Mouse (Mus musculus) gastrocnemius, postnatal 36 days (tissue): Measurements from ENCODE around the gene Tor1a. TPM values are rescaled to one million over a fixed set of nuclear protein-coding genes. Genes with fewer than 3 reads are reported as not detected.
"Not testable (repeated sequence)": the region's sequence is repeated elsewhere in the genome, so short reads cannot be mapped to it uniquely, and the experiment has no call there.

Source experiments
- DNase-seq, 2 experiments: peaks; one replicate each; pipeline ENCODE4 v3.0.0; 2022
- intact Hi-C: fragments of 180-260 bp; cut with DNase I; formaldehyde crosslinking; loops from one replicate; pipeline ENCODE4 v1.15.1; 2025
- total RNA-seq, 2 experiments: library from RNA; stranded (reverse); gene quantifications; 2 replicates each; pipeline ENCODE4 v1.2.3; 2021

The Tor1a gene
- total RNA-seq, 2 experiments from 2014 or later = 4.1 to 5.1 TPM

DNA sequence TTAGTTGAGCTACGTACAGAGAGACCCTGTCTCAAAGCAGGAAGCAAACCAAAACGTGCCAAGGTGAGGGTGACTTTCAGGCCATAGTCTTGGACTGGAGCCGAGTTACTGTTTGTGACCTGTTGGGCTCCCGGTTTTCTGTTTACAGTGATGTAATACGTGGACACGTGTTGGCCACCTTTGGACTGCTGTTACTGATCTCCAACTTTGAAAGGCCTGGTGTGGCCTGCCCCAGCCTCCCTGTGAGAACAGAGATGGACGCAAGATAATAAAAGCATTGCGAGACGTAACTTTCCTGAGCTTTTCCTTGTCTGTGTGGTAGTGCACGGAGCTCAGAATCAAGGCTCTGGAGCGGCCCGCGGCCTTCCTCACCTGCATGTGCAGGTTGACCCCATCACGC is 9.0 kb downstream of the Tor1a start:
- intact Hi-C loops = no loop called here
- no peak for DNase-seq

DNA sequence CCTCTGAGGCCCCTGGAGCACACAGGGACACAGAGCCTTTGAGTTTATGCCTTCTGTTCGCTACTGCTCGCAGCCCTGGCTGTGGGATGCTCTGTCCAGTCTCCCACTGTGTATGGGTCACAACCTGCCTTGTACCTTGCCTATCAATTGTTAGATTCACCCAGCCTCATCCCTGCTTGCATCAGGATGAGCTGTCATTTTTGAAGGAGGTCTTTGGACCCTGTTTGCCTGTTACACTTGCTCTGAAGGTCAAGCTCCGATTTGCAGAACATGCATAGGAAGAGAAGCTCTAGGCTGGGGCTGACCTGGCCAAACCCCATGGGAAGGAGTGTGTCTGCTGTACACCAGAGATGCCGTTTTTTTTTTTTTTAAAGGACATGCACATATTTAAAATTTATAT is 10.2 kb downstream of the Tor1a start:
- intact Hi-C loops = no loop called here
- DNase-seq = no peak

GRCm38 (mm10) chr2:30954797-30955196 is 12.9 kb downstream of the Tor1a start:
- DNase-seq = no peak
- intact Hi-C loops = no loop called here

DNA sequence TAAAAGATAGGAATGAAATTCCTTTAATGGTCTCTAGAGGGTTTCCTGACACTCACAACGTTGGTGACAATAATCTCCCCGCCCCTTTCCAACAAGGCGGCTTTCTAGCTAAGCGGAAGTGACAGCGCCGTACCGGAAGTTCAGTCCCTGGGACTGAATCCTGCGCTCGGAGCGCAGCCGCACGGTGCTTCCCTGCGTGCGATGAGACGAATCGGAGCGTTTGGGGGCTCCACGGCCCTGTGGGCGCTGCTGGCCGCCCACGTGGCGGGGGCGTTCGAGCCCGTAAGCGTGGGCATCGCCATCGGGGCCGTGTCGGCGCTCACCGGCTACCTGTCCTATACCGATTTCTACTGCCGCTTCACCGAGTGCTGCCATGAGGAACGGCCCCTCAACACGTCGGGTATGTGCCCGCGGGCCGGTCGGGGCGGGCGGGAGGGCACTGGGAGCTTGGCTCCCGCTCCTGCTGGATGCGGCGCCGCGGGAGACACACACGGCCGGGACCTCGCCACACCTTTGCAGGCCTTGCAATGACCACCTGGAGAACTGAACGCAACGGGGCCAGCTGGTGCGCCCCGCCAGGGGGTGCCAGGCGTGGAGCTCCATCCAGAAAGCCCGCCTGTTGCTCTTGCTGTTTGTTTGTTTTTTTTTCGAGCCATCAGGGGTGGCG is 14.8 kb downstream of the Tor1a start, which contains the start of gene Tor1b:
Gene Tor1b (plus strand): TSS at position 136 of the 667 bp plus-strand sequence.
- intact Hi-C loops = no loop called here
- peak; percentile 68 to 70 for DNase-seq

GRCm38 (mm10) chr2:30952457-30952823 is 15.3 kb downstream of the Tor1a start:
- DNase-seq = no peak
- intact Hi-C loops = no loop called here

- intact Hi-C loops = no loop called here
- peak; percentile 31 to 41 for DNase-seq
These were observed 25.1 kb downstream of the Tor1a start for GRCm38 (mm10) chr2:30942603-30943011.

DNA sequence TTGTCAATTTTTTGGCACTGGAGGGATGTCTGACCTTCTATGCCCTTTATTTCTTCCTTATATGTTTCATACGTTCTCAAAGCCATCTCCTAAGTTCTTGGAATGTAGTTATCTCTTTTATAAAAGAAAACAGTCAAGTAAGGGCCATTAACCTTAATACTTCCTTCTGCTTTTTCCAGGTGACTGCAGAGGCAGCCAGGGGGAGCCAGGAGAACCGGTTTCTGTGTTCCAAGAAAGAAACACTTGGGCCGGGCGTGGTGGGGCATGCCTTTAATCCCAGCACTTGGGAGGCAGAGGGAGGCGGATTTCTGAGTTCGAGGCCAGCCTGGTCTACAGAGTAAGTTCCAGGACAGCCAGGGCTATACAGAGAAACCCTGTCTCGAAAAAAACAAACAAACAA is 25.6 kb downstream of the Tor1a start:
- DNase-seq, intact Hi-C loops: not testable (repeated sequence)

DNA sequence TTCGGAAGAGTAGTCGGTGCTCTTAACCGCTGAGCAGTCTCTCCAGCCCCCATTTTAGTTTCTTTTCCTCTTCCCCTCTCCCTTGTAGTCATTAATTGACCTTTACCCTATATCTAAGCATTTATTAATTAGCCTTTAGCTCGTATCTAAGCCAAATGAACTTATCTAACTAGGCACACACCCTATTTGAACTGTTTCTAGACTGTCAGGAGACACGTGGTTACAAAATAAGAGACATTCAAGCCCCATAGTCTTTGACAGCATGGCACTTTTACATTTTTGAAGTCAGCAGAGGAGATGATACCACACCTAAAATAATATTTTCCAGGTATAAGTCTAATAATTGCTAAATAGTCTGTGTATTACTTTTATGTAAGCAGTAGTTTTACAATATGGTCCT is 26.1 kb downstream of the Tor1a start:
- no peak for DNase-seq
- intact Hi-C loops = no loop called here

- no peak for DNase-seq
- intact Hi-C loops = no loop called here
These were observed 29.1 kb downstream of the Tor1a start for GRCm38 (mm10) chr2:30938574-30938991.

DNA sequence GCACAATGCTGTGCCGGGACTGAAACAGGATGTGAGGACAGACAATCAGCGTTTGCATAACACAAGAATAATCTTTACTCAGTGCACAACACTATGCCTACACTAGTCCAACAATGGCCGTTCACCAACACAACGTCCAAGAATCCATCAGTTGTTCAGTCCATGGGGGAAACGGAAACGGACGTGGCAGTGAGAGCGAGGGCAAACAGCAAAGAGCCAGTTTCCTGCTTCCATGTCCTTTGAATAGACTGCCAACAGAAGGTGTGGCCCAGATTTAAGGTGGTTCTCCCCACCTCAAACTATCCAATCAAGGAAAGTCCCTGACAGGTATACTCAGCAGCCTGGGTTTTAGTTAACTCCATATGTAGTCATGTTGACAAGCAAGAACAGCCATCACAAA is 30.0 kb downstream of the Tor1a start:
- DNase-seq = no peak
- intact Hi-C loops = no loop called here

DNA sequence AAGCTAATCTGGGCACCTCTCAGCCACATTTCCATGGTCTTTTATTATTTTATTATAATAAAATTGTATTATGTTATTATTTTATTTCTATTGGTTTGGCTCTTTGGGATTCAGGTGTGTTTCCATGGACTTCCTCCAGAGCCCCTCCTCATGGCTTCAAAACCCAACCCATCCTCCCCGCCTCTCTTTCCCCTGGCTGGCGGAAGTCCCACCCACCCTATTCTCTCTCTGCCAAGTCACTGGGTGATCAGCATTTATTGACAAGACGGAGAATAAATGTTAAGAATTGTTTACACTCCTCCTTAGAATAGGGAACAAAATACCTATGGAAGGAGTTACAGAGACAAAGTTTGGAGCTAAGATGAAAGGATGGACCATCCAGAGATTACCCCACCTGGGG is 30.9 kb downstream of the Tor1a start:
- intact Hi-C loops = no loop called here

DNA sequence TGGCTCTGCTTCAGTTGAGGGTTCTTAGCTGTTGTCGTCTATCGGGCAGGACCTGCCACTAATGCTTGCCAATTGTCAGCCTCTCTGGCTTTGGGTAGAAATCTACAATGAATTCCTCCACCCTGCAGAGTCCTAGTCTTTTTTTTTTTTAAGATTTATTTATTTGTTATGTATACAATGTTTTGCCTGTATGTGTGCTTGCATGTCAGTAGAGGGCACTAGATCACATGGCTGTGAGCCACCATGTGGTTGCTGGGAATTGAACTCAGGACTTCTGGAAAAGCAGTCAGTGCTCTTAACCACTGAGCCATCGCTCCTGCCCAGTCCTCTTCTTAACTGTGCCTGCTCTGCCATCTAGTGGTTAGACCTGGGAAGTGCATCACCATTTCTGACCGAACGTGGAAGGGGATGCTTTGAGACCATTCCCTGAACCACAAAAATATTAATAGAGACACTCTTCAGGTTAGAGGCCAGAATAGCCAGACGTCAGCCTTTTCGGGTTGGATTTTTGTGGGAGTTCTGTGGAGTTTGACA is 33.7 kb downstream of the Tor1a start:
- intact Hi-C loops = loop anchor here (5.0 kb wide), 2 partner anchors 107 to 497 kb away; no protein-coding TSS in a partner anchor
- DNase-seq = peak; percentile 48 to 57

More for the DNA sequence above, 30.9 kb downstream of the Tor1a start:
- DNase-seq = no peak

DNA sequence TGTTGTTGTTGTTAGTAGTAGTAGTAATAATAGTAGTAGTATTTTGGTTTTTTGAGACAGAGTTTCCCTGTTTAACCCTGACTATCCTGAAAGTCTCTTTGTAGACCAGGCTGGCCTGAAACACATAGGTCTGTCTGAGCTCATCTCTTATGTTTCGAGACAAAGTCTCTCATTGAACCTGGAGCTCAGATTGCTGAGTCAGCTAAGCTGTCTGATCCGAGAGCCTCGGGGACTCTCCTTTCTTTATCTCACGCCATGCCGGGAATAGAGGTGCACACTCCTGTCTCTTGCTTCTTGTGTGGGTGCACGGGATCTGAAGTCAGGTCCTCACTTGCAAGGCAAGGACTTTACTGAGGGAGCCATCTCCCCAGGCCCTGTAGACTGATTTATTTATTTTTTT is 34.7 kb downstream of the Tor1a start:
- intact Hi-C loops = loop anchor here (5.0 kb wide), 2 partner anchors 106 to 496 kb away; no protein-coding TSS in a partner anchor

DNA sequence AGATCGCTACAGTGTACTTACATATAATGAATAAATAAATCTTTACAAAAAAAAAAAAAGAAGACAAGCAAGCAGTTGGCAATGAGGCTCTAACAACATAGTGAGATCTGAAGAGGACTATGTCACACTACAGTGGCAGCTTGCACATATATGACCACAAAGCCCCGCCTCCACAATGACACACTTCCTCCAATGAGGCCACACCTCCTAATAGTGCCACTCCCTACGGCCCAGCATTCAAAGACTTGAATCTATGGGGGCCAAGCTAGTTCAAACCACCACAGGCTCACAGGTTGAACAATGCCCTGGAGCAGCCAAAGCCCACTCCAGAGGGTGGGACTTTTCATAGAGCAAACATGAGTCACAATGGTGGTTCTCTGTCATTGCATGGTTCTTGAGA is 35.8 kb downstream of the Tor1a start:
- intact Hi-C loops = loop anchor here (5.0 kb wide), 2 partner anchors 105 to 495 kb away; no protein-coding TSS in a partner anchor
- DNase-seq = no peak

More for the DNA sequence above, 34.7 kb downstream of the Tor1a start:
- DNase-seq = no peak

GRCm38 (mm10) chr2:30930846-30931245 is 36.9 kb downstream of the Tor1a start:
- intact Hi-C loops = loop anchor here (5.0 kb wide), 2 partner anchors 104 to 494 kb away; no protein-coding TSS in a partner anchor
- not testable (repeated sequence) for DNase-seq

GRCm38 (mm10) chr2:30929483-30930045 is 38.2 kb downstream of the Tor1a start, which contains the start of gene Ptges:
TSS of gene Ptges (minus strand) at chr2:30929863.
- DNase-seq = peak; percentile 57 to 74
- intact Hi-C loops = loop anchor here (2.0 to 5.0 kb wide), 3 partner anchors 39 to 492 kb away; no protein-coding TSS in a partner anchor

DNA sequence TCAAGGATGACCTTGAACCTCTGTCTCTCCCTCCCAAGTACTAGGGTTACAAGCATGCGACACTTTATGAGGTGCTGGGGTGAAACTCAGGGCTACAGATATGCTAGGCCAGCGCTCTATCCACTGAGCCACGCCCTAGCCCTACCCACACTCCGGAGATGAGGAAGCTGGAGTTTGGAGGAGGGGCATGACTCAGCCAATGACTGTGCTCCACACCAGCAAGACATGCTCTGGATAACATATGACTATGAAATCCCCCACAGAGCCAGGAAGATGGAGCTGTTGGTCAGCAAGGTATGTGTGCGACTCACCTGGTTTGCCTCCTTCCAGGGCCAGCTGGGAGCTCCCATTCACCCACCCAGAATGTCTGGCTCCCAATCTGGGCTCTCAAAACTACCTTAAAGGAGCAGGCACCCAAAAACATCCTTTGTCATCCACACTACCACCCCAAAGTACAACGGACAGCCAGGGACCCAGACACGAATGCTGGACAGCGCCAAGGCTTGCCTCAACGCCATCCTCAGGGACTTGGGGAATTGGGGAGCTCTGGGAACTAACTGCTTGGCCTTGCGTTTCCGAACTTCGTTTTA is 38.7 kb downstream of the Tor1a start:
- intact Hi-C loops = loop anchor here (2.0 kb wide), 1 partner anchor 38 kb away; no protein-coding TSS in a partner anchor
- DNase-seq = peak; percentile 44 to 45

- DNase-seq = peak; percentile 69 to 80
- intact Hi-C loops = loop anchor here (2.0 kb wide), 1 partner anchor 37 kb away; no protein-coding TSS in a partner anchor
These were observed 39.7 kb downstream of the Tor1a start for GRCm38 (mm10) chr2:30927844-30928628.

GRCm38 (mm10) chr2:30927151-30927781 is 40.5 kb downstream of the Tor1a start:
- intact Hi-C loops = no loop called here
- no peak for DNase-seq

DNA sequence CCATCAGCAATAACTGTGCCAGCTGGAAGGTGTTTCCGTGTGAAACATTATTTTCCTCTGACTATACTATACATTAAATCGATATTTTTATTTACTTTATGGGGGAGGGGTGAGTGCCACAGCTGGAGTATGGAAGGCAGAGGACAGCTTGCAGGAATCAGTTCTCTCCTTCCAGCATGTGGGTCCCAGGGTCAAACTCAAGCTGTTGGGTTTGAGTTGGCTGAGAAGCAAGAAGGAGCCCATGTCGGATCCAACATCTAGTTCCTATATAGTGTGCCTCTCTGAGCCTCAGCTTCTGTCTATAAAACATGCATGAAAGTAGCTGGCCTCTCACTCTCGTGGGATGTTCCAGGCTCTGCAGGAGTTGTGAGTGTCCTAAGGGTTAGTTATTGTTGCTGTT is 41.4 kb downstream of the Tor1a start:
- DNase-seq = no peak
- intact Hi-C loops = no loop called here
